Mouse (Mus musculus) liver, postnatal 0 days (tissue): Measurements from ENCODE around the gene Plpp3. TPM values are rescaled to one million over a fixed set of nuclear protein-coding genes. Genes with fewer than 3 reads are reported as not detected.
"Not testable (repeated sequence)": the region's sequence is repeated elsewhere in the genome, so short reads cannot be mapped to it uniquely, and the experiment has no call there.

Experiments
- ATAC-seq: fragments of 200-750 bp; cut with Nextera tagmentation; 2 replicates; pipeline ENCODE4 v1.8.0; 2017; ENCODE audit warnings: mild to moderate bottlenecking, moderate library complexity
- DNase-seq: peaks from one replicate; pipeline ENCODE4 v3.0.0-alpha.2; 2016
- H3K27ac ChIP-seq: fragments of 300-500 bp; sonication (generic); 2 replicates; pipeline ENCODE4 v1.5.1; 2014; ENCODE audit warnings: antibody characterized with exemption, moderate library complexity, mild to moderate bottlenecking, low read depth
- H3K27me3 ChIP-seq: fragments of 300-500 bp; sonication (generic); 2 replicates; pipeline ENCODE4 v1.6.1; 2014; ENCODE audit warnings: low read length, control low read depth, mixed read lengths; ENCODE audit not compliant: insufficient read depth
- H3K36me3 ChIP-seq: fragments of 300-500 bp; sonication (generic); replicated peaks from 2 replicates; pipeline ENCODE4 v1.6.1; 2014; ENCODE audit warnings: mild to moderate bottlenecking, control low read depth, low read length, moderate library complexity, mixed read lengths; ENCODE audit not compliant: insufficient read depth
- H3K4me1 ChIP-seq: fragments of 300-500 bp; sonication (generic); 2 replicates; pipeline ENCODE4 v1.6.1; 2014; ENCODE audit warnings: antibody characterized with exemption, mild to moderate bottlenecking, control low read depth; ENCODE audit not compliant: insufficient read depth
- H3K4me2 ChIP-seq: fragments of 300-500 bp; sonication (generic); 2 replicates; pipeline ENCODE4 v1.6.1; 2014; ENCODE audit warnings: low read depth, mild to moderate bottlenecking, low read length, moderate library complexity, mixed read lengths
- H3K4me3 ChIP-seq: fragments of 300-500 bp; sonication (generic); 2 replicates; pipeline ENCODE4 v1.5.1; 2014; ENCODE audit warnings: low read depth, low read length
- H3K9ac ChIP-seq: fragments of 300-500 bp; sonication (generic); replicated peaks from 2 replicates; pipeline ENCODE4 v1.6.1; 2014; ENCODE audit warnings: mild to moderate bottlenecking, moderate library complexity
- H3K9me3 ChIP-seq: fragments of 300-500 bp; sonication (generic); 2 replicates; pipeline ENCODE4 v1.6.1; 2016; ENCODE audit warnings: mild to moderate bottlenecking, control low read depth, low read length, mixed read lengths
- CTCF ChIP-seq: sonication (generic); IDR thresholded peaks from 2 replicates; pipeline ENCODE4 v1.5.1; 2016; ENCODE audit warnings: antibody characterized with exemption, low read depth
- EP300 ChIP-seq: IDR thresholded peaks from 2 replicates; pipeline ENCODE4 v1.6.1; 2016; ENCODE audit warnings: antibody characterized with exemption, low read depth, mild to moderate bottlenecking
- WGBS: fragments of 180-500 bp; shearing (Covaris S2); extraction: QIAGEN DNeasy Blood & Tissue Kit; methylation state at CpG from one replicate; pipeline ENCODE4 v1.1.7; 2014; ENCODE audit not compliant: insufficient replicate concordance; 5-methylcytosine and 5-hydroxymethylcytosine counted together
- polyA plus RNA-seq: library from polyadenylated mRNA; unstranded; fragments of >200 nt; fragmentation: Nextera tagmentation; extraction: Ambion mirVana; gene quantifications from 2 replicates; pipeline ENCODE4 v1.2.1, GENCODE M21; 2015

Gene Plpp3
- polyA plus RNA-seq, 1 experiment from 2014 or later, result 62.4 TPM

GRCm38 (mm10) chr4:105263600-105263999 is 106.5 kb downstream of the Plpp3 start:
- ATAC-seq (peak; percentile 50), DNase-seq (no peak)
- 65% methylated on average over 8 of the region's 8 CpGs for WGBS
- TF ChIP-seq EP300 (no peak), CTCF (no peak)
- H3K27ac ChIP-seq, result no peak overlapping the region
- H3K9me3 ChIP-seq, result no peaks in the 10 kb centered on the region
- no peaks in the 10 kb centered on the region for H3K27me3 ChIP-seq
- H3K4me2 ChIP-seq, result no peak overlapping the region
- H3K4me1 ChIP-seq, result peaks cover 8% of the 10 kb centered on the region
- no peak overlapping the region for H3K9ac ChIP-seq
- no peak overlapping the region for H3K4me3 ChIP-seq
- no peaks in the 10 kb centered on the region for H3K36me3 ChIP-seq

- 73% methylated on average over 8 of the region's 8 CpGs for WGBS
- TF ChIP-seq CTCF, result no peak
- TF ChIP-seq EP300, result no peak
- H3K4me3 ChIP-seq, result no peak overlapping the region
- H3K4me2 ChIP-seq, result no peak overlapping the region
- ATAC-seq, result no peak
- no peaks in the 10 kb centered on the region for H3K9me3 ChIP-seq
- no peak overlapping the region for H3K27ac ChIP-seq
- DNase-seq, result no peak
- H3K27me3 ChIP-seq, result no peaks in the 10 kb centered on the region
- H3K36me3 ChIP-seq, result no peaks in the 10 kb centered on the region
- no peak overlapping the region for H3K9ac ChIP-seq
- peaks cover 3% of the 10 kb centered on the region; the same call in 1 of the 2 replicates for H3K4me1 ChIP-seq
Measured at GRCm38 (mm10) chr4:105265041-105265440, 107.9 kb downstream of the Plpp3 start.

GRCm38 (mm10) chr4:105265678-105266077 is 108.5 kb downstream of the Plpp3 start:
- Histone ChIP-seq H3K4me3 (no peak overlapping the region), H3K27me3 (no peaks in the 10 kb centered on the region), H3K4me2 (no peak overlapping the region), H3K4me1 (no peaks in the 10 kb centered on the region), H3K27ac (no peak overlapping the region), H3K9ac (no peak overlapping the region), H3K36me3 (no peaks in the 10 kb centered on the region), H3K9me3 (no peaks in the 10 kb centered on the region)
- no peak for DNase-seq
- no peak for ATAC-seq
- TF ChIP-seq CTCF, result no peak
- no peak for TF ChIP-seq EP300
- WGBS, result 69% methylated on average over 4 of the region's 4 CpGs

- 50% methylated on average over 6 of the region's 6 CpGs for WGBS
- Histone ChIP-seq H3K9ac (no peak overlapping the region), H3K9me3 (no peaks in the 10 kb centered on the region), H3K4me2 (no peak overlapping the region), H3K4me1 (no peaks in the 10 kb centered on the region), H3K27me3 (no peaks in the 10 kb centered on the region), H3K27ac (no peak overlapping the region), H3K36me3 (no peaks in the 10 kb centered on the region), H3K4me3 (no peak overlapping the region)
- no peak for ATAC-seq
- TF ChIP-seq CTCF (no peak), EP300 (no peak)
- no peak for DNase-seq
Measured at GRCm38 (mm10) chr4:105268202-105268730, 111.1 kb downstream of the Plpp3 start.

GRCm38 (mm10) chr4:105269398-105269797 is 112.3 kb downstream of the Plpp3 start:
- H3K4me3 ChIP-seq, H3K9me3 ChIP-seq, H3K4me1 ChIP-seq, H3K4me2 ChIP-seq, H3K9ac ChIP-seq, H3K36me3 ChIP-seq, ATAC-seq, DNase-seq, H3K27ac ChIP-seq, H3K27me3 ChIP-seq: not testable (repeated sequence)
- 91% methylated on average over 4 of the region's 7 CpGs for WGBS

GRCm38 (mm10) chr4:105271166-105271565 is 114.0 kb downstream of the Plpp3 start:
- DNase-seq (no peak), ATAC-seq (no peak)
- no peak overlapping the region for H3K27ac ChIP-seq
- 78% methylated on average over 6 of the region's 6 CpGs for WGBS
- TF ChIP-seq EP300 (no peak), CTCF (no peak)
- no peaks in the 10 kb centered on the region for H3K4me1 ChIP-seq
- no peak overlapping the region for H3K4me3 ChIP-seq
- H3K9ac ChIP-seq, result no peak overlapping the region
- H3K36me3 ChIP-seq, result no peaks in the 10 kb centered on the region
- H3K9me3 ChIP-seq, result no peaks in the 10 kb centered on the region
- H3K27me3 ChIP-seq, result no peaks in the 10 kb centered on the region
- H3K4me2 ChIP-seq, result no peak overlapping the region

GRCm38 (mm10) chr4:105273034-105273433 is 115.9 kb downstream of the Plpp3 start:
- DNase-seq (no peak), ATAC-seq (no peak)
- WGBS, result 69% methylated on average over 2 of the region's 2 CpGs
- Histone ChIP-seq H3K9ac (no peak overlapping the region), H3K4me1 (no peaks in the 10 kb centered on the region), H3K27ac (no peak overlapping the region), H3K9me3 (no peaks in the 10 kb centered on the region), H3K4me3 (no peak overlapping the region), H3K27me3 (no peaks in the 10 kb centered on the region), H3K4me2 (no peak overlapping the region), H3K36me3 (no peaks in the 10 kb centered on the region)
- no peak for TF ChIP-seq EP300
- TF ChIP-seq CTCF, result no peak
